Mouse (Mus musculus) forebrain, embryonic 14.5 days (tissue): ENCODE data around the gene Cebpa. TPM values are rescaled to one million over a fixed set of nuclear protein-coding genes. Genes with fewer than 3 reads are reported as not detected.

Experiments
- ATAC-seq: fragments of 200-750 bp; cut with Nextera tagmentation; 2 replicates; pipeline ENCODE4 v1.8.0; 2017; ENCODE audit warnings: mild to moderate bottlenecking, moderate library complexity
- DNase-seq: peaks from one replicate; pipeline ENCODE4 v3.0.0-alpha.2; 2015; ENCODE audit warnings: low spot score
- H3K27ac ChIP-seq: fragments of 300-500 bp; sonication (generic); 2 replicates; pipeline ENCODE4 v1.5.1; 2014; ENCODE audit warnings: low read depth, mild to moderate bottlenecking, control low read depth, low read length, moderate library complexity
- H3K27me3 ChIP-seq: fragments of 300-500 bp; sonication (generic); replicated peaks from 2 replicates; pipeline ENCODE4 v1.6.1; 2014; ENCODE audit warnings: low read length, control low read depth, mixed read lengths; ENCODE audit not compliant: control insufficient read depth, insufficient read depth
- H3K36me3 ChIP-seq: fragments of 300-500 bp; sonication (generic); 2 replicates; pipeline ENCODE4 v1.6.1; 2014; ENCODE audit warnings: low read length, control low read depth; ENCODE audit not compliant: control insufficient read depth, insufficient read depth
- H3K4me1 ChIP-seq: fragments of 300-500 bp; sonication (generic); 2 replicates; pipeline ENCODE4 v1.6.1; 2014; ENCODE audit warnings: antibody characterized with exemption, low read length, control low read depth; ENCODE audit not compliant: control insufficient read depth, insufficient read depth
- H3K4me2 ChIP-seq: fragments of 300-500 bp; sonication (generic); 2 replicates; pipeline ENCODE4 v1.6.1; 2014; ENCODE audit warnings: mild to moderate bottlenecking, control low read depth, low read length
- H3K4me3 ChIP-seq: fragments of 300-500 bp; sonication (generic); 2 replicates; pipeline ENCODE4 v1.5.1; 2014; ENCODE audit warnings: low read depth, low read length, control low read depth
- H3K9ac ChIP-seq: fragments of 300-500 bp; sonication (generic); 2 replicates; pipeline ENCODE4 v1.6.1; 2014; ENCODE audit warnings: mild to moderate bottlenecking, low read length, control low read depth, moderate library complexity
- H3K9me3 ChIP-seq: fragments of 300-500 bp; sonication (generic); replicated peaks from 2 replicates; pipeline ENCODE4 v1.6.1; 2016; ENCODE audit warnings: low read length, control low read depth, mixed read lengths; ENCODE audit not compliant: control insufficient read depth
- WGBS: fragments of 180-500 bp; shearing (Covaris S2); extraction: QIAGEN DNeasy Blood & Tissue Kit; methylation state at CpG from one replicate; pipeline ENCODE4 v1.1.7; 2014; 5-methylcytosine and 5-hydroxymethylcytosine counted together
- polyA plus RNA-seq: library from polyadenylated mRNA; unstranded; fragments of >200 nt; fragmentation: Nextera tagmentation; extraction: Ambion mirVana; gene quantifications from 2 replicates; pipeline ENCODE4 v1.2.1, GENCODE M21; 2014

Cebpa gene
- polyA plus RNA-seq, 1 experiment from 2014 or later: 0.62 TPM

GRCm38 (mm10) chr7:35149616-35150433 is 30.7 kb downstream of the Cebpa start:
- WGBS: 82% methylated on average over 15 of the region's 15 CpGs
- no peak overlapping the region for H3K9ac ChIP-seq
- no peaks in the 10 kb centered on the region for H3K9me3 ChIP-seq
- DNase-seq: no peak
- no peaks in the 10 kb centered on the region for H3K27me3 ChIP-seq
- H3K4me2 ChIP-seq: no peak overlapping the region
- H3K27ac ChIP-seq: no peak overlapping the region
- no peak overlapping the region for H3K4me3 ChIP-seq
- H3K4me1 ChIP-seq: no peaks in the 10 kb centered on the region
- no peak for ATAC-seq
- H3K36me3 ChIP-seq: no peaks in the 10 kb centered on the region

- no peaks in the 10 kb centered on the region for H3K4me1 ChIP-seq
- no peak overlapping the region for H3K27ac ChIP-seq
- H3K36me3 ChIP-seq: no peaks in the 10 kb centered on the region
- no peak overlapping the region for H3K9ac ChIP-seq
- DNase-seq (no peak), ATAC-seq (no peak)
- no peaks in the 10 kb centered on the region for H3K9me3 ChIP-seq
- WGBS: 85% methylated on average over 5 of the region's 5 CpGs
- H3K27me3 ChIP-seq: no peaks in the 10 kb centered on the region
- H3K4me3 ChIP-seq: no peak overlapping the region
- no peak overlapping the region for H3K4me2 ChIP-seq
These were observed 31.8 kb downstream of the Cebpa start for GRCm38 (mm10) chr7:35150860-35151259.

- WGBS: 80% methylated on average over 12 of the region's 12 CpGs
- H3K9me3 ChIP-seq: no peaks in the 10 kb centered on the region
- no peak overlapping the region for H3K4me3 ChIP-seq
- H3K36me3 ChIP-seq: no peaks in the 10 kb centered on the region
- ATAC-seq (no peak), DNase-seq (no peak)
- H3K9ac ChIP-seq: no peak overlapping the region
- H3K4me1 ChIP-seq: no peaks in the 10 kb centered on the region
- no peaks in the 10 kb centered on the region for H3K27me3 ChIP-seq
- H3K27ac ChIP-seq: no peak overlapping the region
- H3K4me2 ChIP-seq: no peak overlapping the region
These were observed 35.4 kb downstream of the Cebpa start for GRCm38 (mm10) chr7:35154449-35154848.

- 79% methylated on average over 16 of the region's 16 CpGs for WGBS
- Histone ChIP-seq H3K9ac (no peak overlapping the region), H3K36me3 (no peaks in the 10 kb centered on the region), H3K4me3 (no peak overlapping the region), H3K4me2 (no peak overlapping the region), H3K27ac (no peak overlapping the region), H3K9me3 (no peaks in the 10 kb centered on the region), H3K27me3 (no peaks in the 10 kb centered on the region), H3K4me1 (no peaks in the 10 kb centered on the region)
- DNase-seq (no peak), ATAC-seq (no peak)
These were observed 37.7 kb downstream of the Cebpa start for GRCm38 (mm10) chr7:35156561-35157477.

- Histone ChIP-seq H3K9ac (no peak overlapping the region), H3K9me3 (no peaks in the 10 kb centered on the region), H3K27ac (no peak overlapping the region), H3K27me3 (no peaks in the 10 kb centered on the region), H3K4me3 (no peak overlapping the region), H3K4me1 (no peaks in the 10 kb centered on the region), H3K36me3 (no peaks in the 10 kb centered on the region), H3K4me2 (no peak overlapping the region)
- DNase-seq (no peak), ATAC-seq (no peak)
- 78% methylated on average over 3 of the region's 3 CpGs for WGBS
These were observed 38.4 kb downstream of the Cebpa start for GRCm38 (mm10) chr7:35157512-35157911.

GRCm38 (mm10) chr7:35162443-35162842 is 43.4 kb downstream of the Cebpa start:
- DNase-seq: no peak
- ATAC-seq: no peak
- Histone ChIP-seq H3K9ac (no peak overlapping the region), H3K27ac (no peak overlapping the region), H3K4me3 (no peak overlapping the region), H3K4me1 (no peaks in the 10 kb centered on the region), H3K36me3 (no peaks in the 10 kb centered on the region), H3K4me2 (no peak overlapping the region), H3K9me3 (no peaks in the 10 kb centered on the region), H3K27me3 (no peaks in the 10 kb centered on the region)
- WGBS: 87% methylated on average over 6 of the region's 6 CpGs

- Histone ChIP-seq H3K9me3 (no peaks in the 10 kb centered on the region), H3K4me2 (no peak overlapping the region), H3K4me3 (no peak overlapping the region), H3K27ac (no peak overlapping the region), H3K36me3 (no peaks in the 10 kb centered on the region), H3K27me3 (no peaks in the 10 kb centered on the region), H3K9ac (no peak overlapping the region), H3K4me1 (no peaks in the 10 kb centered on the region)
- WGBS: 70% methylated on average over 7 of the region's 7 CpGs
- DNase-seq: no peak
- ATAC-seq: no peak
These were observed 44.5 kb downstream of the Cebpa start for GRCm38 (mm10) chr7:35163600-35163999.

- Histone ChIP-seq H3K27me3 (no peaks in the 10 kb centered on the region), H3K4me1 (no peaks in the 10 kb centered on the region), H3K9ac (no peak overlapping the region), H3K9me3 (no peaks in the 10 kb centered on the region), H3K4me3 (no peak overlapping the region), H3K4me2 (no peak overlapping the region), H3K27ac (no peak overlapping the region), H3K36me3 (no peaks in the 10 kb centered on the region)
- DNase-seq (no peak), ATAC-seq (no peak)
- WGBS: 75% methylated on average over 6 of the region's 6 CpGs
These were observed 45.0 kb downstream of the Cebpa start for GRCm38 (mm10) chr7:35164131-35164530.

- no peak overlapping the region for H3K9ac ChIP-seq
- no peaks in the 10 kb centered on the region for H3K27me3 ChIP-seq
- no peak for ATAC-seq
- no peak for DNase-seq
- no peaks in the 10 kb centered on the region for H3K9me3 ChIP-seq
- WGBS: 85% methylated on average over 5 of the region's 5 CpGs
- no peak overlapping the region for H3K4me3 ChIP-seq
- H3K4me2 ChIP-seq: no peak overlapping the region
- H3K36me3 ChIP-seq: no peaks in the 10 kb centered on the region
- H3K4me1 ChIP-seq: no peaks in the 10 kb centered on the region
- no peak overlapping the region for H3K27ac ChIP-seq
These were observed 47.9 kb downstream of the Cebpa start for GRCm38 (mm10) chr7:35166988-35167387.
